Mouse (Mus musculus) MEL (cell line): ENCODE data around the gene Macrod2.

ENCODE experiments used
- CTCF ChIP-seq, 3 experiments: IDR thresholded peaks in 2 of 3; conservative IDR thresholded peaks in 1 of 3; 2 replicates each; pipeline ENCODE4 v1.5.1; 2011 to 2012; ENCODE audit warnings: low read length in 3 of 3, low read depth in 2 of 3, mild to moderate bottlenecking in 2 of 3, improper control_type of control experiment in 1 of 3, inconsistent platforms in 1 of 3, mixed read lengths in 1 of 3, moderate library complexity in 1 of 3; ENCODE audit not compliant: control insufficient read depth in 1 of 3, insufficient read depth in 1 of 3, poor library complexity in 1 of 3, severe bottlenecking in 1 of 3
- ELF1 ChIP-seq: IDR thresholded peaks from 2 replicates; pipeline ENCODE4 v1.6.1; 2014; ENCODE audit warnings: low read depth, mild to moderate bottlenecking, inconsistent platforms, low read length, improper control_type of control experiment, moderate library complexity
- JUND ChIP-seq: IDR thresholded peaks from 2 replicates; pipeline ENCODE4 v1.6.1; 2011; ENCODE audit warnings: low read depth, mild to moderate bottlenecking, improper control_type of control experiment, low read length
- MAX ChIP-seq: IDR thresholded peaks from 2 replicates; pipeline ENCODE4 v1.6.1; 2011; ENCODE audit warnings: low read length, improper control_type of control experiment
- POLR2A ChIP-seq, 2 experiments: IDR thresholded peaks; 2 replicates each; pipeline ENCODE4 v1.6.1; 2011 to 2012; ENCODE audit warnings: low read length in 2 of 2, mild to moderate bottlenecking in 2 of 2, control low read depth in 1 of 2, improper control_type of control experiment in 1 of 2, low read depth in 1 of 2, moderate library complexity in 1 of 2; ENCODE audit not compliant: control insufficient read depth in 1 of 2, insufficient read depth in 1 of 2, poor library complexity in 1 of 2
- TCF12 ChIP-seq: IDR thresholded peaks from 2 replicates; pipeline ENCODE4 v1.6.1; 2014; ENCODE audit warnings: low read depth, mild to moderate bottlenecking, inconsistent platforms, low read length, improper control_type of control experiment, moderate library complexity
- ZC3H11A ChIP-seq: IDR thresholded peaks from 2 replicates; pipeline ENCODE4 v1.6.1; 2012; ENCODE audit warnings: low read depth, mild to moderate bottlenecking, inconsistent platforms, low read length, improper control_type of control experiment

- TF ChIP-seq JUND (no peak), ZC3H11A (no peak), POLR2A (IDR thresholded peaks at IDR 0.05; ENCODE audit: control insufficient read depth in 1 of 2, insufficient read depth in 1 of 2, low read depth in 1 of 2, low read length in 2 of 2, poor library complexity in 1 of 2) (no peak), CTCF (IDR thresholded peaks at IDR 0.05 in 2 of 3, conservative IDR thresholded peaks at IDR 0.05 in 1 of 3; ENCODE audit: control insufficient read depth in 1 of 3, insufficient read depth in 1 of 3, low read depth in 2 of 3, low read length in 3 of 3, poor library complexity in 1 of 3, severe bottlenecking in 1 of 3) (no peak), MAX (no peak), ELF1 (no peak), TCF12 (no peak)
Measured at GRCm38 (mm10) chr2:141889497-141889896, 1494.4 kb downstream of the Macrod2 start.
